Mouse (Mus musculus) brown adipose tissue, adult 24 weeks (tissue): ENCODE results near the gene Gm49776. TPM values are rescaled to one million over a fixed set of nuclear protein-coding genes. Genes with fewer than 3 reads are reported as not detected.
"Not testable (repeated sequence)": the region's sequence is repeated elsewhere in the genome, so short reads cannot be mapped to it uniquely, and the experiment has no call there.

Experiments
- H3K27ac ChIP-seq: fragments of 200-500 bp; replicated peaks from 2 replicates; pipeline ENCODE4 v1.5.1; 2012; ENCODE audit warnings: low read depth, mild to moderate bottlenecking, low read length
- H3K4me1 ChIP-seq: fragments of 200-500 bp; 2 replicates; pipeline ENCODE4 v1.6.1; 2012; ENCODE audit warnings: low read length, mixed read lengths; ENCODE audit not compliant: control insufficient read depth, insufficient read depth, insufficient read length
- H3K4me3 ChIP-seq: fragments of 200-500 bp; 2 replicates; pipeline ENCODE4 v1.5.1; 2012; ENCODE audit warnings: low read depth, mild to moderate bottlenecking, low read length, moderate library complexity; ENCODE audit not compliant: insufficient read depth
- polyA plus RNA-seq: library from polyadenylated mRNA; stranded (reverse); fragments of >200 nt; gene quantifications from 2 replicates; pipeline ENCODE4 v1.2.4, GENCODE M21; 2012; ENCODE audit not compliant: missing spikeins, insufficient read depth, insufficient read length

The Gm49776 gene
- not detected in 2 replicates for polyA plus RNA-seq

DNA sequence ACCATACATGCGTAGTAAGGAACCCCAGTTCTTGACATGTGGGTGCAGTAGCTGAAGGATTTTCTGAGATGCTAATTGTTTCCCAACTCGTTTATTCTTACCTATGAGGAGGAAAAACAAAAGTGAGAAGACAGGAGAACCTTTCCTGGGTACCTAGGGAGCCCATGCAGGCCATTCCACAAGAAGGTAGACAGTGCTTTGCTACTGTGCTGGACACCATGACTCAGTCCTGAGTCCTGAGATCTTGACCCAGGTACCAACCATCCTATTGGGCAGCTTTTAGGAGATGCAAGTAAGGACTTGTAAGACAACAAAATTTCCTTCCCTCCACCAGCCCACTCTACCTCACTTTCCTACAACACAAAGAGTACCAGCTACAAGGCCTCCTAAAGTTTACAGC, at the start of gene Gm49776:
TSS of gene Gm49776 (minus strand) at position 101 of the 400 bp plus-strand sequence.
- no peak within 1 kb of the TSS for H3K27ac ChIP-seq
- no peak within 1 kb of the TSS for H3K4me3 ChIP-seq
- no peaks in the 10 kb centered on the region for H3K4me1 ChIP-seq

DNA sequence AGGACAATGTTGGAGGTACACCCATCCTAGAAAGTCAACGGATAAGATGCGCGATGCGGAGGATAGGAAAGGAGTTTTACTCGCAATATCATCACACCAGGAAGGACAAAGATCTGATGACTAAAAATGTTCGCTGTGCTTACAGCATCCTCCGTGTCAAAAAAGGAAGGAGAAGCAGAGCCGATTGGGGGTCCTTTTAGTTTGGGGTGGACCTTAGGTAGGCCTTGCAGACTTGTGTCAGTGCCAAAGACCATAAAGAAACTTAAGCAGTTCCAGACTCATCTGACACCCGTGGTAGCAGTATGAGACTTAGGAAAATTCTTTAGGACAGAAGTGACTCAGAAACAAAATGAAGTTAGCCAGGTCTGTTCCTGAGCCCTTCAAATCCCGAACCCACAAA, 31.5 kb upstream of the Gm49776 start:
- H3K27ac ChIP-seq, H3K4me1 ChIP-seq: not testable (repeated sequence)
- peak overlapping the region; percentile 69 for H3K4me3 ChIP-seq

DNA sequence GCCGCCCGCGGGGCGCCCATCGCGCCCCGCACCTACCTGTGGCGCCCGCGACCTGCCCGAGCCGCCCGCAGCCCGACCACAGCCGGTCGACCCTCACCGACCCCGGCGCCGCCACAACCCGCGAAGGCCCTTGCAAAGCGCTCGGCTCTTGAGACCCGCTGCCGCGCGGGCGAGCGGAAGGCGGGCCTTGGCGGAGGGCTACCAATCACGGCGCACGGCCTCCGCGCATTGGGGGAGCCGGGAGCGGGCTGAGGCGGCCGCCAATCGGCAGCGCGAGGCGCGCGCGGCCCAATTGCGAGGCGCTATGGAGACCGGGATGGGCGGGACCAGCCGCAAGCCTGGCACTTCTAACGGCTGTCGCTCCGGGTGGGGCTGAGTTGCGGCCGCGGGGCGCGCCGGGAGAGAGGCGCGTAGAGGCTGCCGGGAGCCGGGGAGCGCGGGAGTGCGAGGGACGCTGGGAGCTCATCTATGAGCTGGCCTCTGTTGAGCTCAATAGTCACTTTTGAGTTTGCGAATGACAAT, 31.0 kb upstream of the Gm49776 start, which contains the start of gene Dgcr8:
TSS of gene Dgcr8 (minus strand) at position 180 of the 522 bp plus-strand sequence.
- peaks cover 7% of the 10 kb centered on the region; the same call in 1 of the 2 replicates for H3K4me1 ChIP-seq
- H3K27ac ChIP-seq: peak within 1 kb of the TSS; percentile 83
- H3K4me3 ChIP-seq: peak within 1 kb of the TSS; percentile 98

DNA sequence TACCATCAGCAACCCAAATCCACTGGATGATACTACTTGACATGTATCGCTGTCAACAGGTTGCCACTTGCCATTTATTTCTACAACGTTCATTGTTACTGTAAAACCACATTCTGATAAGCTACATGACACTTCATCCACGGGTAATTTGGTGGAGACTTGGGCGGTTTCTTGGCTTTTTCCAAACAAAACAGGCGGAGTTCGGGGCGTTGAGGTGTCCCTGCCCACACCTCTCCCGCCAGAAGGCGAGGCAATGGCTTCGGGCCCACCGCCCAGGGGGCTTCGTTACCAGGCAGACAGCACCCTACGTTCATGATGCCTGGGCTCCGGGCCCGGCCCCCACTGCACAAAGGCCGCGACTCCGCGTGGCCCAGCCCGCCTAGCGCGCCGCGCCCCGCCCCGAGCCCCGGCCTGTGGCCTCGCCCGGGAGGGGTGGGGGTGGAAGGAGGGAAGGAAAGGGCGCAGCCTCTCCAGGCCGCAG, 30.5 kb upstream of the Gm49776 start:
- Histone ChIP-seq H3K27ac (peak overlapping the region; percentile 83), H3K4me3 (peak overlapping the region; percentile 98), H3K4me1 (peaks cover 7% of the 10 kb centered on the region; the same call in 1 of the 2 replicates)

DNA sequence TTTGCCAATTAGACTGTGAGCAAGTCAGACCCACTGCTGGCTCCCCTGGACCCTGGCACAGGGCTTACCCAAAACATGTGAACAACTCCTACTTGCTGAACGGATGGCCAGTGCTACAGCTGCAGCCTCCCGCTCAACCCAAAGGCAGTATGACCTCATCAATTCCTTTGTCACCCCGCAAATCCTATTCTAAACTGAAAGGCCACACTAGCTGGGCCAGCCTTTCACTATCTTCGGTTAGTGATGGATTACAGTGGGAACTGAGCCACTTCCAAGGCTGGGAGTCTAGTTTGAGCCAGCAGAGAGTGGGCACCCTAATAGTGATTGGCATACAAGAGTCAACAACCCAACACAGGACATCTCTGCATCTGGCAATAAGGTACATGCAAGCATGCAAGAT, 30.0 kb upstream of the Gm49776 start:
- Histone ChIP-seq H3K27ac (no peak overlapping the region), H3K4me3 (peak overlapping the region; percentile 98), H3K4me1 (peaks cover 7% of the 10 kb centered on the region; the same call in 1 of the 2 replicates)

DNA sequence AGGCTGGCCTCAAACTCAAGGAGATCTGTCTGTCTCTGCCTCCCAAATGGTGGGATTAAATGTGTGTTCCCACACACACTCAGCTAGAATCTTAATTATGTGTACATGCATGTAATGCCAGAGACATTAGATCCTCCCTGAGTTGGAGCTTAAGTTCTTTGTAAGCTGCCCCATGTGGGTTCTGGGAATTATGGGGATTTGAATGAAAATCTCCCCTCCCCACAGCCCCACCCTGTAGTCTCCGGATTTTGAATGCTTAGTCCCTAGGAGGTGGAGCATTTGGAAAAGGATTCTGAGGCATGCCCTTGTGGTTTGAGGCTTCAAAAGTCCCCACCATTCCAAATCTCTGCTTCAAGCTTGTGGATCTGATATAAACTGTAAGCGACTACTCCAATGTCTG, 17.0 kb upstream of the Gm49776 start:
- Histone ChIP-seq H3K4me3 (no peak overlapping the region), H3K27ac (no peak overlapping the region), H3K4me1 (no peaks in the 10 kb centered on the region)

DNA sequence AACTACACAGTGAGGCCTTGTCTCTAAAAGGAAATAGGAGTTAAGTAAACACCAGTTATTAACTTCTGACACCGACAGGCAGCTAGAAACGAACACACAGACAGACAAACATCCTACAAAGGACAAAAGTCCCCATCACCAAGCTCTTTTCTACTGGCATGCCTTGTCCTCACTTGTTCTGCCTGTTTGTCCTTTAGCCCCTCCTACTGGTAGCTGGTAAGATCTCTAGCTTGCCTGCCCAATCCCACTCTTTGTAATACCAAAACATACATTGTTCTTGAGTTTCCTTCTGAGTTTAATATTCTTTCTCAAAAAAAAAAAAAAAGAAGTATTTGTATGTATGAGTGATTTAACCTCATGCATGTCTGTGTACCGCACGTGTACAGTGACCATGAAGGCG, 10.1 kb upstream of the Gm49776 start:
- H3K27ac ChIP-seq: no peak overlapping the region
- H3K4me3 ChIP-seq: no peak overlapping the region
- no peaks in the 10 kb centered on the region for H3K4me1 ChIP-seq

DNA sequence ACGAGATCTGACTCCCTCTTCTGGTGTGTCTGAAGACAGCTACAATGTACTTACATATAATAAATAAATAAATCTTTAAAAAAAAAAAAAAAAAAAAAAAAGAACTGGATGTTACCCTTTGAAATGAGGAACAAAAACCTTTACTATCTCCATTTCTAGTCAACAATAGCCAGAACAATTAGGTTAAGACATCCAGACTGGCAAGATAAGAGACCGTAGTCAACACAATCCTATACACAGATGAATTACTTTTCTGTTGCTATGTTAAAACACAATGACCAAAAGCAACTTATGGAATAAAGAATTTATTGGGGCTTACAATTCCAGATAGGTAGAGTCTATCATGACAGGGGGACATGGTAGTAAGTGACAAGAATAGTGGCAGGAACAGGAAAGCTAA, 6.9 kb upstream of the Gm49776 start:
- Histone ChIP-seq H3K27ac (no peak overlapping the region), H3K4me3 (no peak overlapping the region), H3K4me1 (no peaks in the 10 kb centered on the region)

DNA sequence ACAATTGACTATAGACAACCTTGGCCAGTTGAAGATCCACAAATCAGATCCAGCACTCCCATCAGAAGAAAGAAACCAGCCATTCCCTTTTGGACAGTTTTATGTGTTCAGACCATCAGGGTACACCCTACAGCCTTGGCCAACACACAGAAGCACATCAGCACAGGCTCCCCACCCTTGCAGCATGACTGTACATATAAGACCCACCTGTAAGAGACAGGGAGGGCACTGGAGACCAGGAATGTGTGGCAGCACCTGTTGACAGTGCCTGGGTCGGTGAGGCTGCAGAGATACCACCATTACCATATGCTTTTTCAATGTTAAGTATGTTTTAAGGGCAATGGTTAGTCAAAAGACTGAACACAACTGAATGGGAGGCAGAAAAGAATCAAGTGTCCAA, 4.3 kb downstream of the Gm49776 start:
- Histone ChIP-seq H3K27ac (no peak overlapping the region), H3K4me1 (peaks cover 5% of the 10 kb centered on the region), H3K4me3 (no peak overlapping the region)

DNA sequence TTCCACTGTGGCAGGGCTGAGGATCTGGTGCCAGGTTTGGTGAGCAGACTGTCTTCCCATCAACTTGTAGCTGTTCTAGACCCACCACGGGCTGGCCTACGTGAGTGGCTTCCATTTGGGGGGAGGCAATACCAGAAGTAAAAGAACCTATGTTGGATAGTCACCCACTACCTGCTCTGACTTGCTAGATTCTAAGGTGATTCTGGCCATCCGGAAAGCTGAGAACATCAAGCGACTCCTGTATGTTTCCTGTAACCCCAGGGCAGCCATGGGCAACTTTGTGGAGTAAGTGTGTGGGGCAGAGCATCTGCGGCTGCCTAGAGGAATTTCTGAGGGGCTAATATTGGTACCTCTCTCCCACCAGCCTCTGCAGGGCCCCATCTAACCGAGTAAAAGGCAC, 5.4 kb downstream of the Gm49776 start:
- Histone ChIP-seq H3K27ac (no peak overlapping the region), H3K4me3 (no peak overlapping the region), H3K4me1 (peaks cover 5% of the 10 kb centered on the region)

DNA sequence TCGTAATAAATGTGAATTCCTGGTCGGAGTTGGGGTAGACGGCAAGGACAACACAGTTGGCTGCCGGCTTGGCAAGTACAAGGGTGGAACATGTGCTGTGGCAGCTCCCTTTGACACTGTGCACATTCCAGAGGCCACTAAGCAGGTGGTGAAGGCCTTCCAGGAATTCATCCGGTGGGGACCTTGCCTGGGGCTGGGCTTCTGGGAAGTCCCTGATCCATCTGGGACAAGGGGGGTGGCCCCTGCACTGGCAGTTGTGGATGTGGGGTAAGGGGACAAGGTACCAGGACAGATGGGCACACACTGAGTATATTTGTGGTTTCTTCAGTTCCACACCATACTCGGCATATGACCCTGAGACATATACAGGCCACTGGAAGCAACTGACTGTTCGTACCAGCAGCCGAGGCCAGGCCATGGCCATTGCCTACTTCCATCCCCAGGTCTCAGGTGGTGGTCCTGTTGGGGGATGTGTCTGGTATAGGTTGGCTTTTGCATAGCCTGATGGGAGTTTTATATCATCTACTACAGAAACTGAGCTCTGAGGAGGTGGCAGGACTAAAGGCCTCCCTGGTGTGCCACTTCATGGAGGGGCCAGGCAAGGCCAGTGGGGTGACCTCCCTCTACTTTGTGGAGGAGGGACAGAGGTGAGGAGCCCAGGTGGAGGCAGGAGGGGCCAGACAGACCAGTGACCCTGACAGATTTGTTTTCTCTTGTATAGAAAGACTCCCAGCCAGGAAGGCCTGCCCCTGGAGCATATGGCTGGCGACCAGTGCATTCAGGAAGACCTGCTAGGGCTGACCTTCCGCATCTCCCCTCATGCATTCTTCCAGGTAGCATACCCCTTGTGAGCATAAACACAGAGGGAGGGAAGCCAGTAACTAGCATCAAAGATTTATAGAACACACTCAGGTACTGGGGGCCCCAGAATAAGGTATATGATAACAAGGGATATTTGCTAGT, 7.0 kb downstream of the Gm49776 start:
- H3K4me1 ChIP-seq: peaks cover 7% of the 10 kb centered on the region
- H3K4me3 ChIP-seq: no peak overlapping the region
- no peak overlapping the region for H3K27ac ChIP-seq

DNA sequence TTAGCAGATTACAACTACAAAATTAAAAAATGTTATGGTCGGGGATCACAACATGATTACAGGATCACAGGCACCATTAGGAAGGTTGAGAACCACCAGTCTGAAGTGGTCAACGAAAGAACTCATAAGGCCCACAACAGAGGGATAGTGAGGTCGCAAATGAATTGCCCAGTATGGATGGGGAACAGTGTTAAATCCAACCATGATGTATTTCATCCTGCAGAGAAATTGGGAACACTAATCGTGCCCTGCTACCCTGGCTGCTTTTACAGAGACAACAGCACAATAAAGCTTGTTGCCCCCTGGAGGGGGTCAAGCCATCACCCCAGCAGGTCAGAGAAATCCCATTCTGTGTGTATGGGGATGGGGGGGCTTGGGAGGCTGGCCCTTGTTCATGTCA, 7.9 kb downstream of the Gm49776 start:
- no peak overlapping the region for H3K4me3 ChIP-seq
- H3K27ac ChIP-seq: no peak overlapping the region
- H3K4me1 ChIP-seq: peaks cover 7% of the 10 kb centered on the region

DNA sequence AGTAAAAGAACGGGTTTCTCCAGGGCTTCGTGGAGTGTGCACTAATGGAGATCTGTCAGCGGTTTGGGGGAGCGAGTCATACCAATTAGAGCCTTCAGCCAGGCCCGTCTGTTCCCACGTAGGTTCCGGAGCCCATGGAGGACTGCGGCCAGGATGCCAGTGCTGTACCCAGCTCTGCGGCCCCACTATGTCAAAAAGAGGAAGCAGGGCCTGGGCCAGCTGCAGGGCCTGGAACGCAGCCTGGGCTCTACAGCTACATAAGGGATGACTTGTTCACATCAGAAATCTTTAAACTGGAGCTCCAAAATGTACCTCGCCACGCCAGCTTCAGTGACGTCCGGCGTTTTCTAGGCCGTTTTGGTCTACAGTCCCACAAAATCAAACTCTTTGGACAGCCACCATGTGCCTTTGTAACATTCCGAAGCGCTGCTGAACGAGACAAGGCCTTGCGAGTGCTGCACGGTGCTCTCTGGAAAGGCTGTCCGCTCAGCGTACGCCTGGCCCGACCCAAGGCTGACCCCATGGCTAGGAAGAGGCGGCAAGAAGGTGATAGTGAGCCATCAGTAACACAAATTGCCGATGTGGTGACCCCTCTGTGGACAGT, 8.7 kb downstream of the Gm49776 start:
- Histone ChIP-seq H3K27ac (peak overlapping the region; percentile 93), H3K4me3 (peak overlapping the region; percentile 98), H3K4me1 (peaks cover 7% of the 10 kb centered on the region)

DNA sequence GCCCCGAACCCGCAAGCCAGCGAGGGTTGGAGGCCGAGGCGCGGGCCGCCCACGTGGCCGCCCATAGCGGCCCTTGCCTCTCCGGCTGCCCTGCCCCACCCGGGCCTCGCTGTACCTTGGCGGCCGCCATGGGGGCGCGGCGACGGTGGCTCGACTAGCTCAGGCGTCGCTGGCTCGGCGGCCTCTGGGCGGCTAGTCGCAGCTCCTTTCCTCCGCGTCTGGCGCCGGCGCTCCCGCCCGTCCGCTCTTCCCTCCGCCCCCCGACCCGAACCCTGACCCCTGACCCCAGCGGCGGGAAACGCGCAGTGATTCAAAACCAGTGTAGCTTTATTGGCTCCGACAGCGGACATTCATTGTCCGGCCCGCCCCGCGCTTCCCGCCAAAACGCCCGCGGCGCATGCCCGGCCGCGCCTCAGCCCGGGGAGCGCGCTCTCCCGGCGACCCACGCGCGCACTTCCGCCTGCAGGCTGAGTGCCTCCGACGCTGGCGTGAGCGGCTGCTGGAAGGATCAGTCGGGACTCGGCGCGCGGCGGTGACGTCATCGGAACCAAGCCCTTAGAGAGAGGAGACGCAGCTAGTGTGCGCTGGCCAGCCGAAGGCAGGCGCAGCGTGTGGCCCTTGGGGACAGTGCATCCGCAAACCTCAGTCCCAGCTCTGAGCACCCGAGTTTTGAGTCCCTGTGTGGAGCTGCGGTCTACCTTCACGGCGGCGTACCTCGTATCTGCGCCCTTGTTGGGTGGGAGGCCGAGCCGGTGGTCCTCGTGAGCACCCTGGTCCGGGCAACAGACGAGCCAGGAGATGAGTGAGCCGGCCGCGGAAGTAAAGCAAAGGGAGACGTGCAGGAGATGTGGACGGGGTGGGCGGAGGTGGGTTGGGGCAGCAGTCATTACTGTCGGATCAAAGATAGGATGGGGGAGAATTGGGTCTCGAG, 9.4 kb downstream of the Gm49776 start, which contains the start of the genes Trmt2a and Ranbp1:
TSS of gene Trmt2a (plus strand) at position 247 of the 931 bp plus-strand sequence.
TSS of gene Ranbp1 (minus strand) at position 300 of the 931 bp plus-strand sequence.
- peaks cover 7% of the 10 kb centered on the region for H3K4me1 ChIP-seq
- peak within 1 kb of the TSS; percentile 98 for H3K4me3 ChIP-seq
- H3K27ac ChIP-seq: peak within 1 kb of the TSS; percentile 93
